Mouse (Mus musculus) heart, embryonic 16.5 days (tissue): ENCODE data around the gene Mreg. TPM values are rescaled to one million over a fixed set of nuclear protein-coding genes. Genes with fewer than 3 reads are reported as not detected.
"Not testable (repeated sequence)": the region's sequence is repeated elsewhere in the genome, so short reads cannot be mapped to it uniquely, and the experiment has no call there.

Source experiments
- ATAC-seq: fragments of 200-750 bp; cut with Nextera tagmentation; replicated peaks from 2 replicates; pipeline ENCODE4 v1.8.0; 2017; ENCODE audit warnings: moderate number of reproducible peaks; ENCODE audit not compliant: insufficient read depth, low FRiP score; ENCODE audit errors: extremely low read depth
- H3K27ac ChIP-seq: fragments of 300-500 bp; sonication (generic); 2 replicates; pipeline ENCODE4 v1.5.1; 2014; ENCODE audit warnings: mild to moderate bottlenecking, low read length, control low read depth, moderate library complexity
- H3K27me3 ChIP-seq: fragments of 300-500 bp; sonication (generic); 2 replicates; pipeline ENCODE4 v1.6.1; 2014; ENCODE audit warnings: low read length, mixed read lengths; ENCODE audit not compliant: control insufficient read depth, insufficient read depth
- H3K36me3 ChIP-seq: fragments of 300-500 bp; sonication (generic); 2 replicates; pipeline ENCODE4 v1.6.1; 2014; ENCODE audit not compliant: control insufficient read depth, insufficient read depth
- H3K4me1 ChIP-seq: fragments of 300-500 bp; sonication (generic); 2 replicates; pipeline ENCODE4 v1.6.1; 2014; ENCODE audit warnings: low read length, mixed read lengths; ENCODE audit not compliant: control insufficient read depth, insufficient read depth
- H3K4me2 ChIP-seq: fragments of 300-500 bp; sonication (generic); 2 replicates; pipeline ENCODE4 v1.6.1; 2014; ENCODE audit warnings: low read depth, mild to moderate bottlenecking, control low read depth, low read length
- H3K4me3 ChIP-seq: fragments of 300-500 bp; sonication (generic); 2 replicates; pipeline ENCODE4 v1.5.1; 2014; ENCODE audit warnings: mild to moderate bottlenecking, control low read depth, low read length
- H3K9ac ChIP-seq: fragments of 300-500 bp; sonication (generic); 2 replicates; pipeline ENCODE4 v1.6.1; 2014; ENCODE audit warnings: low read length, control low read depth
- H3K9me3 ChIP-seq: fragments of 300-500 bp; sonication (generic); replicated peaks from 2 replicates; pipeline ENCODE4 v1.6.1; 2016; ENCODE audit warnings: low read length; ENCODE audit not compliant: control insufficient read depth
- WGBS: fragments of 180-500 bp; shearing (Covaris S2); extraction: QIAGEN DNeasy Blood & Tissue Kit; methylation state at CpG from one replicate; pipeline ENCODE4 v1.1.7; 2014; 5-methylcytosine and 5-hydroxymethylcytosine counted together
- polyA plus RNA-seq: library from polyadenylated mRNA; unstranded; fragments of >200 nt; fragmentation: Nextera tagmentation; extraction: Ambion mirVana; gene quantifications from 2 replicates; pipeline ENCODE4 v1.2.1, GENCODE M21; 2015

The Mreg gene
- polyA plus RNA-seq, 1 experiment from 2014 or later, result 18.8 TPM

- ATAC-seq, result no peak
- H3K4me1 ChIP-seq, result no peaks in the 10 kb centered on the region
- H3K9ac ChIP-seq, result no peak overlapping the region
- no peaks in the 10 kb centered on the region for H3K9me3 ChIP-seq
- no peak overlapping the region for H3K4me2 ChIP-seq
- 32% methylated on average over 3 of the region's 3 CpGs for WGBS
- no peak overlapping the region for H3K4me3 ChIP-seq
- H3K36me3 ChIP-seq, result no peaks in the 10 kb centered on the region
- H3K27me3 ChIP-seq, result peaks cover 6% of the 10 kb centered on the region; the same call in 1 of the 2 replicates
- H3K27ac ChIP-seq, result no peak overlapping the region
Observed at GRCm38 (mm10) chr1:72228974-72229373, 16.9 kb upstream of the Mreg start.

- Histone ChIP-seq H3K4me2 (no peak overlapping the region), H3K4me1 (no peaks in the 10 kb centered on the region), H3K4me3 (no peak overlapping the region)
Observed at GRCm38 (mm10) chr1:72227546-72227945, 15.4 kb upstream of the Mreg start.

GRCm38 (mm10) chr1:72226887-72227481 lies 14.9 kb upstream of the Mreg start:
- H3K9me3 ChIP-seq, result no peaks in the 10 kb centered on the region
- 48% methylated on average over 4 of the region's 4 CpGs for WGBS

More at GRCm38 (mm10) chr1:72227546-72227945, 15.4 kb upstream of the Mreg start:
- Histone ChIP-seq H3K27me3 (peaks cover 11% of the 10 kb centered on the region; the same call in 1 of the 2 replicates), H3K36me3 (no peaks in the 10 kb centered on the region), H3K9ac (no peak overlapping the region), H3K27ac (no peak overlapping the region), H3K9me3 (no peaks in the 10 kb centered on the region)
- 84% methylated on average over 5 of the region's 5 CpGs for WGBS
- no peak for ATAC-seq

GRCm38 (mm10) chr1:72226172-72226886 lies 14.2 kb upstream of the Mreg start:
- peak overlapping the region; percentile 69 for H3K9ac ChIP-seq
- WGBS, result 3% methylated on average over 9 of the region's 18 CpGs
- H3K4me2 ChIP-seq, result peak overlapping the region; percentile 87
- H3K4me3 ChIP-seq, result peak overlapping the region; percentile 70
- H3K4me1 ChIP-seq, result no peaks in the 10 kb centered on the region
- H3K27ac ChIP-seq, result no peak overlapping the region
- no peaks in the 10 kb centered on the region for H3K36me3 ChIP-seq
- no peaks in the 10 kb centered on the region for H3K9me3 ChIP-seq
- ATAC-seq, result peak; percentile 73
- peaks cover 11% of the 10 kb centered on the region; the same call in 1 of the 2 replicates for H3K27me3 ChIP-seq

More at GRCm38 (mm10) chr1:72226887-72227481, 14.9 kb upstream of the Mreg start:
- Histone ChIP-seq H3K27me3 (peaks cover 11% of the 10 kb centered on the region; the same call in 1 of the 2 replicates), H3K4me1 (no peaks in the 10 kb centered on the region), H3K4me2 (no peak overlapping the region), H3K9ac (no peak overlapping the region), H3K27ac (no peak overlapping the region), H3K4me3 (no peak overlapping the region), H3K36me3 (no peaks in the 10 kb centered on the region)
- ATAC-seq, result no peak

- H3K36me3 ChIP-seq, H3K4me1 ChIP-seq, H3K27ac ChIP-seq, H3K9me3 ChIP-seq: not testable (repeated sequence)
- WGBS, result under 1% methylated on average over 25 of the region's 31 CpGs
- Histone ChIP-seq H3K4me2 (peak overlapping the region; percentile 87), H3K4me3 (peak overlapping the region; percentile 70), H3K9ac (peak overlapping the region; percentile 69), H3K27me3 (peaks cover 11% of the 10 kb centered on the region; the same call in 1 of the 2 replicates)
- ATAC-seq, result peak; percentile 80
Observed at GRCm38 (mm10) chr1:72225720-72226171, 13.6 kb upstream of the Mreg start.

- H3K4me2 ChIP-seq, result peak overlapping the region; percentile 87
- peak overlapping the region; percentile 69 for H3K9ac ChIP-seq
- H3K27ac ChIP-seq, result no peak overlapping the region
- H3K9me3 ChIP-seq, result no peaks in the 10 kb centered on the region
- peak overlapping the region; percentile 70 for H3K4me3 ChIP-seq
- 11% methylated on average over 13 of the region's 13 CpGs for WGBS
- ATAC-seq, result no peak
- H3K27me3 ChIP-seq, result peaks cover 11% of the 10 kb centered on the region; the same call in 1 of the 2 replicates
- H3K36me3 ChIP-seq, result no peaks in the 10 kb centered on the region
- no peaks in the 10 kb centered on the region for H3K4me1 ChIP-seq
Observed at GRCm38 (mm10) chr1:72225054-72225718, 13.1 kb upstream of the Mreg start.

GRCm38 (mm10) chr1:72220008-72220407 lies 7.9 kb upstream of the Mreg start:
- H3K36me3 ChIP-seq, result no peaks in the 10 kb centered on the region
- peaks cover 11% of the 10 kb centered on the region; the same call in 1 of the 2 replicates for H3K27me3 ChIP-seq
- no peaks in the 10 kb centered on the region for H3K9me3 ChIP-seq
- 29% methylated on average over 4 of the region's 4 CpGs for WGBS
- no peak overlapping the region for H3K27ac ChIP-seq
- ATAC-seq, result peak; percentile 45; the same call in 1 of the 2 replicates
- H3K4me1 ChIP-seq, result peaks cover 4% of the 10 kb centered on the region
- H3K9ac ChIP-seq, result no peak overlapping the region
- H3K4me3 ChIP-seq, result no peak overlapping the region
- no peak overlapping the region for H3K4me2 ChIP-seq

- Histone ChIP-seq H3K9ac (no peak overlapping the region), H3K4me1 (peaks cover 11% of the 10 kb centered on the region), H3K4me3 (no peak overlapping the region), H3K27me3 (0 out of 2 replicates have a peak, but pooled peaks cover 6% of the 10 kb centered on the region), H3K36me3 (no peaks in the 10 kb centered on the region), H3K27ac (no peak overlapping the region), H3K9me3 (no peaks in the 10 kb centered on the region), H3K4me2 (no peak overlapping the region)
- 59% methylated on average over 2 of the region's 2 CpGs for WGBS
- no peak for ATAC-seq
Observed at GRCm38 (mm10) chr1:72219116-72219515, 7.0 kb upstream of the Mreg start.
